Mouse (Mus musculus): Measurements from ENCODE around the gene Gzma. TPM values are rescaled to one million over a fixed set of nuclear protein-coding genes. Genes with fewer than 3 reads are reported as not detected.

Gzma gene
- not detected in 2 replicates for polyA plus RNA-seq (2015; fragmentation: Nextera tagmentation; extraction: Ambion mirVana)

- Histone ChIP-seq H3K4me1 (replicated peaks) (no peaks in the 10 kb centered on the region), H3K9me3 (no peaks in the 10 kb centered on the region), H3K9ac (no peak within 1 kb of the TSS), H3K36me3 (no peaks in the 10 kb centered on the region), H3K27ac (replicated peaks) (no peak within 1 kb of the TSS), H3K27me3 (no peaks in the 10 kb centered on the region), H3K4me2 (no peak within 1 kb of the TSS), H3K4me3 (no peak within 1 kb of the TSS)
- 90% methylated on average over 6 of the region's 6 CpGs for WGBS
- no peak for ATAC-seq (ENCODE audit: low read depth)
Measured at GRCm38 (mm10) chr13:113100879-113101278, at the start of gene Gzma. TSS of gene Gzma (minus strand) at chr13:113100981.

- Histone ChIP-seq H3K9me3 (no peaks in the 10 kb centered on the region), H3K4me3 (no peak overlapping the region), H3K4me1 (replicated peaks) (no peaks in the 10 kb centered on the region), H3K36me3 (no peaks in the 10 kb centered on the region), H3K4me2 (no peak overlapping the region), H3K9ac (no peak overlapping the region), H3K27ac (replicated peaks) (no peak overlapping the region), H3K27me3 (no peaks in the 10 kb centered on the region)
- ATAC-seq (ENCODE audit: low read depth) = no peak
- 98% methylated on average over 1 of the region's 1 CpGs for WGBS
Measured at GRCm38 (mm10) chr13:113139597-113139996, 38.8 kb upstream of the Gzma start.

GRCm38 (mm10) chr13:113129974-113130373, 29.2 kb upstream of the Gzma start:
- no peak overlapping the region for H3K27ac ChIP-seq (replicated peaks)
- no peak overlapping the region for H3K4me2 ChIP-seq
- ATAC-seq (ENCODE audit: low read depth) = no peak
- no peaks in the 10 kb centered on the region for H3K9me3 ChIP-seq
- H3K4me3 ChIP-seq = no peak overlapping the region
- WGBS = 77% methylated on average over 1 of the region's 1 CpGs
- no peak overlapping the region for H3K9ac ChIP-seq
- H3K36me3 ChIP-seq = no peaks in the 10 kb centered on the region
- H3K4me1 ChIP-seq (replicated peaks) = no peaks in the 10 kb centered on the region
- no peaks in the 10 kb centered on the region for H3K27me3 ChIP-seq

- no peak overlapping the region for H3K4me3 ChIP-seq
- H3K4me1 ChIP-seq (replicated peaks) = no peaks in the 10 kb centered on the region
- no peak overlapping the region for H3K4me2 ChIP-seq
- no peak for ATAC-seq (ENCODE audit: low read depth)
- H3K27ac ChIP-seq (replicated peaks) = no peak overlapping the region
- 90% methylated on average over 14 of the region's 14 CpGs for WGBS
- H3K9ac ChIP-seq = no peak overlapping the region
- H3K9me3 ChIP-seq = no peaks in the 10 kb centered on the region
- H3K27me3 ChIP-seq = no peaks in the 10 kb centered on the region
- H3K36me3 ChIP-seq = no peaks in the 10 kb centered on the region
Measured at GRCm38 (mm10) chr13:113121326-113121725, 20.5 kb upstream of the Gzma start.

GRCm38 (mm10) chr13:113120324-113121237, 19.8 kb upstream of the Gzma start:
- no peaks in the 10 kb centered on the region for H3K9me3 ChIP-seq
- 91% methylated on average over 17 of the region's 17 CpGs for WGBS
- H3K27me3 ChIP-seq = no peaks in the 10 kb centered on the region
- H3K4me2 ChIP-seq = no peak overlapping the region
- H3K9ac ChIP-seq = no peak overlapping the region
- no peak for ATAC-seq (ENCODE audit: low read depth)
- no peak overlapping the region for H3K27ac ChIP-seq (replicated peaks)
- H3K36me3 ChIP-seq = no peaks in the 10 kb centered on the region
- no peak overlapping the region for H3K4me3 ChIP-seq
- H3K4me1 ChIP-seq (replicated peaks) = no peaks in the 10 kb centered on the region

- Histone ChIP-seq H3K4me3 (no peak overlapping the region), H3K36me3 (no peaks in the 10 kb centered on the region), H3K4me2 (no peak overlapping the region), H3K9ac (no peak overlapping the region), H3K27me3 (no peaks in the 10 kb centered on the region), H3K4me1 (replicated peaks) (no peaks in the 10 kb centered on the region), H3K27ac (replicated peaks) (no peak overlapping the region), H3K9me3 (no peaks in the 10 kb centered on the region)
- no peak for ATAC-seq (ENCODE audit: low read depth)
- 70% methylated on average over 4 of the region's 4 CpGs for WGBS
Measured at GRCm38 (mm10) chr13:113118977-113119376, 18.2 kb upstream of the Gzma start.

GRCm38 (mm10) chr13:113104759-113105158, 4.0 kb upstream of the Gzma start:
- no peak overlapping the region for H3K9ac ChIP-seq
- WGBS = 95% methylated on average over 10 of the region's 10 CpGs
- no peaks in the 10 kb centered on the region for H3K27me3 ChIP-seq
- H3K4me3 ChIP-seq = no peak overlapping the region
- H3K9me3 ChIP-seq = no peaks in the 10 kb centered on the region
- no peak overlapping the region for H3K4me2 ChIP-seq
- no peaks in the 10 kb centered on the region for H3K4me1 ChIP-seq (replicated peaks)
- H3K27ac ChIP-seq (replicated peaks) = no peak overlapping the region
- H3K36me3 ChIP-seq = no peaks in the 10 kb centered on the region
- ATAC-seq (ENCODE audit: low read depth) = no peak

- no peak overlapping the region for H3K27ac ChIP-seq (replicated peaks)
- no peak overlapping the region for H3K4me3 ChIP-seq
- ATAC-seq (ENCODE audit: low read depth) = no peak
- H3K4me1 ChIP-seq (replicated peaks) = no peaks in the 10 kb centered on the region
- no peaks in the 10 kb centered on the region for H3K9me3 ChIP-seq
- 82% methylated on average over 10 of the region's 10 CpGs for WGBS
- no peak overlapping the region for H3K4me2 ChIP-seq
- H3K9ac ChIP-seq = no peak overlapping the region
- no peaks in the 10 kb centered on the region for H3K27me3 ChIP-seq
- no peaks in the 10 kb centered on the region for H3K36me3 ChIP-seq
Measured at GRCm38 (mm10) chr13:113101804-113102203, 1.0 kb upstream of the Gzma start.

GRCm38 (mm10) chr13:113098406-113098805, 2.4 kb downstream of the Gzma start:
- Histone ChIP-seq H3K27ac (replicated peaks) (no peak overlapping the region), H3K27me3 (no peaks in the 10 kb centered on the region), H3K4me3 (no peak overlapping the region), H3K4me1 (replicated peaks) (no peaks in the 10 kb centered on the region), H3K9me3 (no peaks in the 10 kb centered on the region), H3K9ac (no peak overlapping the region), H3K4me2 (no peak overlapping the region), H3K36me3 (no peaks in the 10 kb centered on the region)
- ATAC-seq (ENCODE audit: low read depth) = no peak
- 93% methylated on average over 2 of the region's 2 CpGs for WGBS

GRCm38 (mm10) chr13:113097011-113097410, 3.8 kb downstream of the Gzma start:
- H3K4me1 ChIP-seq (replicated peaks) = no peaks in the 10 kb centered on the region
- no peak overlapping the region for H3K9ac ChIP-seq
- no peaks in the 10 kb centered on the region for H3K9me3 ChIP-seq
- 73% methylated on average over 3 of the region's 3 CpGs for WGBS
- H3K36me3 ChIP-seq = no peaks in the 10 kb centered on the region
- H3K4me3 ChIP-seq = no peak overlapping the region
- H3K27ac ChIP-seq (replicated peaks) = no peak overlapping the region
- H3K27me3 ChIP-seq = no peaks in the 10 kb centered on the region
- ATAC-seq (ENCODE audit: low read depth) = no peak
- H3K4me2 ChIP-seq = no peak overlapping the region

GRCm38 (mm10) chr13:113094618-113095017, 6.2 kb downstream of the Gzma start:
- Histone ChIP-seq H3K27ac (replicated peaks) (no peak overlapping the region), H3K9me3 (no peaks in the 10 kb centered on the region), H3K4me3 (no peak overlapping the region), H3K4me1 (replicated peaks) (no peaks in the 10 kb centered on the region), H3K36me3 (no peaks in the 10 kb centered on the region), H3K27me3 (no peaks in the 10 kb centered on the region), H3K4me2 (no peak overlapping the region), H3K9ac (no peak overlapping the region)
- 79% methylated on average over 1 of the region's 1 CpGs for WGBS
- ATAC-seq (ENCODE audit: low read depth) = no peak

- 73% methylated on average over 8 of the region's 8 CpGs for WGBS
- H3K4me1 ChIP-seq (replicated peaks) = no peaks in the 10 kb centered on the region
- ATAC-seq (ENCODE audit: low read depth) = no peak
- no peaks in the 10 kb centered on the region for H3K27me3 ChIP-seq
- no peak overlapping the region for H3K9ac ChIP-seq
- H3K27ac ChIP-seq (replicated peaks) = no peak overlapping the region
- no peak overlapping the region for H3K4me3 ChIP-seq
- no peaks in the 10 kb centered on the region for H3K36me3 ChIP-seq
- no peak overlapping the region for H3K4me2 ChIP-seq
- no peaks in the 10 kb centered on the region for H3K9me3 ChIP-seq
Measured at GRCm38 (mm10) chr13:113090489-113090888, 10.3 kb downstream of the Gzma start.

Measured in neural tube, embryonic 13.5 days (tissue).